Mouse (Mus musculus) cerebellum, adult 2 months (tissue): ENCODE results near the gene Dlk2.

Experiments
- CTCF ChIP-seq: fragments of 200-500 bp; IDR thresholded peaks from 2 replicates; pipeline ENCODE4 v1.5.1; 2011; ENCODE audit warnings: low read depth, mild to moderate bottlenecking, control low read depth, low read length, moderate library complexity, borderline replicate concordance; ENCODE audit not compliant: insufficient read depth
- POLR2A ChIP-seq: fragments of 200-500 bp; IDR thresholded peaks from 2 replicates; pipeline ENCODE4 v1.6.1; 2011; ENCODE audit warnings: low read length, control low read depth, borderline replicate concordance; ENCODE audit not compliant: insufficient read depth

- TF ChIP-seq CTCF (no peak), POLR2A (no peak)
Observed at GRCm38 (mm10) chr17:46253452-46254084, 43.7 kb upstream of the Dlk2 start, which contains the start of gene Lrrc73.
